Mouse (Mus musculus): ENCODE measurements around the gene Slc16a2.

DNA sequence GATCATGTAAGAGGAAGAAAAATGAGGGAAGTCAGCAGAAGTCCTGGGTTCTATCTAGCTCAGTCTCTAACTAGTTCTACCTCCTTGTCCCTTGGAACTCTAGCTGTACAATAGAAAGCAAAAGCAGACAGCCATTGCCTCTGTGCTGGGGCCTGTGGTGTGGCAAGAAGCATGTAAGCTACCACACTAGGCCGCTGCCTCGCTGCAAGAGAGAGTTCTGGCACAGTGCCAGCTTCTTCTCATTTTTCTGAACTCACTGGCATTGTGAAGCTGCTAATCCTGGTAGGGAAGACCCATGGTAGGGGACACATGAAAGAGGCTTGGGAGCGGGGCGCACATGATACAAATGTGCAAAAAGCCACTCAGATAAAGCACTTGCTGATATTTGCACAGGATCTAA lies 117.8 kb downstream of the Slc16a2 start:
- no peak for TF ChIP-seq EP300 (IDR thresholded peaks at IDR 0.05; ENCODE audit: low read depth)
- TF ChIP-seq CTCF (IDR thresholded peaks at IDR 0.05; ENCODE audit: low read depth): no peak

All from liver, embryonic 14.5 days (tissue).